Mouse (Mus musculus) cerebellum, adult 11 months (tissue): ENCODE data around the gene Gm28038.
A peak's percentile ranks its signal among the peaks of the same experiment; 100 is the strongest.

Experiments used
- DNase-seq: peaks from one replicate; pipeline ENCODE4 v3.0.0; 2022

The Gm28038 gene

DNA sequence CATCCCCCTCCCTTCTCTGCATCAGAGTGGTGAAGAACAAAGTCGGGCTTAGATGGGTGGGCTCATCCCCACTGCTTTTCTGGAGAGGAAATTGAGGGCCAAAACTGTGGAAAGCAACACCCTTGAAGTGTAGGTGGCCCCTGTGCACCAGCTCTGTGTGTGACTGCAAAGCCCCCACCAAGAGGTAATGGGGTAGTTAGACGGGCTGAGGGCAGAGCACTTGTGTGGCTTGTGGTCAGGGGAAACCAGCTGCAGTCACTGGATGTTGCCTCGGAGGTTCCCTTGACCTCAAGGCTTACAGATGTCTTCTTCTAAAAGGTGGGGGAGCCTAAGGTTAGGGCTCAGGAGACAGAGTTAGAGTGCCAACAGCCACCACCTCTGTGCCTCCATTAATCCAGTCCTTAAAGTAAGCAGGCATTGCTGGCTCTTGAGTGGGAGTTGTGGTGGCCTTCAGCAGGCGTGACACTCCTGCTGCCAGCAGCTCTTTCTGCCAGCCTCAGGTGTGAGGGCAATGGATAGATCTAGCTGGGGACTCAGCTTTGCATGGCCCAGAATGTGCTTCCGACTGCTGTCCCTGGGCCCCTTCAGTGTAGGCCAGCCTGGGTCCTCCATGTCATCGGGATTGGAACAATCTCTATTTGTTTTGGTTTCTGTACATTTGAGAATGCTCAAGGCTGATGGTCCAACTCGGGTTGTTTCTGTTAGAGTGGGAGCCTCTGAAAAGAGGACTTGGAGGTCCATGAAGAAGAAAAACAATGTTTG lies 23.0 kb upstream of the Gm28038 start:
- no peak for DNase-seq

DNA sequence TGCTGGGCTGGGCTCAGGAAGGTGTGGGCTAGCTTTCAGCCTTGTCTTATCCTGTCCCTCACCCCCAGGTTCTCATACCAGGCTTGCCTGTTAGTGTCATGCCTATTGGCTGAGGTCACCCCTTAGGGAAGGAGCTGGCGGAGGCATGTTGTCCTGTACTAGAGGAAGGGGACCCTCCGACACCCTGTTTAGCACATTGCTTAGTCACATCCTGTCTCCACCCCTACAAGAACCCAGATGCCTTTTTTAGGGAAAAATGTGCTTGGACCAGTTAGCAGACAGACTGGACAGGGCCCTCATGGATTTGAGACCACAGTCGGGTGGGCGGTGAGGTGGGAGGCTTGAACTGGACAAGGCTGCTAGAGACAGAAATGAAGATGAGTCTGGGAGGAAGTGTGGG lies 22.2 kb upstream of the Gm28038 start:
- DNase-seq, result no peak

DNA sequence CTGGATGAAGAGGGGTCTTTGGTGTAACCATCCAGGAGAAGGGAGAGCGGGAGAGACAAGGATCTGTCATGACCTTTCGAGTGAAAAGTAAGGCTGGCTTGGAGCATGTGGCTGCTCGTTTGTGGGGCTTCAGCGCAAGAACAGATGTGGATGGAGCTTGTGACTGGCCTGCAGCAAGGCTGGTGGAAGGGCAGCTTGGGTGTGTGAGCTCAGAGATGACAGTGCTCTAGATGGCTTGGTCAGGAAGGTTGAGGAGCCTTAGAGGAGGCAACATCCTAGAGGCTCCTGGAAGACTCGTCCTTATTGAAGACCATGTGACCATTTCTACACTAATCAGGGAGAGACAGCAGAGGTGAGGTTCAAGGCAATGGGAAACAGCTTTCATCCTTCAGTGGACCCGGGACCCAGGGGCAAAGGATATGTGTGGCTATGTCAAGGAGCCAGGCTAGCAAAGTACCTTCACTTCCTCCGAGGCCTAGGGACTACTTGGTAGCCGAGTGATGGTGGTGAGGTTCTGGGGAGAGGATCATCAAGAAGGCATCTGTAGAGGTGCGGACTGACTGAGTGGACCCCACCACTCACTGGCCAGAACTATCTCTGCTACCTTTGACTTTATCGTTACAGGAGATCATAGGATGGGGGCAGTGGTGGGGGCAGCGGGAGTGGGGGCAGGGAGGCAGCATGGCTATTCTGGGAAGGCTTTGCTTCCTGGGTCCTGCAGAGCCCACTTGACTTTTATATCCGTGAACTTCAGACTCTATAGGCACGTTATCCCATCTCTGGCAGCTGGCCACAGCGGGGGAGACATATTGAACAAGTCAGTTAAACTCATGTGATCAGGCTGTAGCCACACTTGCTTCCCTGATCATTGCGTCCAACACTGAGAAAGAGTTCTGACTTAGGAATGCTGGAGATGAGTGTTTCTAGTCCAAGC lies 21.4 kb upstream of the Gm28038 start:
- no peak for DNase-seq

DNA sequence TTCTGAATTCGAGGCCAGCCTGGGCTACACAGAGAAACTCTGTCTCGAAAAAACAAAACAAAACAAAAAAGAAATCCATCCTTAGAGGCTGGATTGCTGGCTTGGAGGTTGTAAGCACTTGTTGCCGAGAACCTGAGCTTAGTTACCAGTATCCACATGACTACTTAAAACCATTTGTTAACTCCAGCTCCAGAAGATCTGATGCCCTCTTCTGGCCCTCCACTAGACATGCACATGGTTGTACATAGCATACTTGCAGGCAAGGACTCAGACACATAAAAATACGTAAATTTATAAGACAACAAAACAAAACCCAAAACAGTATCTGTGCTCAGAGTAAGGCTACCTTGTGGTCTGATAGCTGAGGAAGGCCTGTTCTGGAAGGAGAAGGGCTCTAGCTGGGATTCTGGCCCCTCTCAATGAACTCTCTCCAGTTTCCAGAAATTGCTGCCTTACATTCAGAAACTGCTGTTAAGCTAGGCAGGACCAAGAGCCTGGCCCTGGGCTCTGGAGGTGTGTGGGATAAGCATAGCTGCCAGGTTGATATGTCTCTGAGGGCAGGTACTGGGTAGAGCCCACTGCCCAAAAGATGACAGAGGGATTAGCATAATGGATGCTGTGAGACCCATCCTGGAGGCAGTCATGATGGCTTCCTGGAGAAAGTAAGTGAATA lies 19.6 kb upstream of the Gm28038 start:
- DNase-seq, result no peak

DNA sequence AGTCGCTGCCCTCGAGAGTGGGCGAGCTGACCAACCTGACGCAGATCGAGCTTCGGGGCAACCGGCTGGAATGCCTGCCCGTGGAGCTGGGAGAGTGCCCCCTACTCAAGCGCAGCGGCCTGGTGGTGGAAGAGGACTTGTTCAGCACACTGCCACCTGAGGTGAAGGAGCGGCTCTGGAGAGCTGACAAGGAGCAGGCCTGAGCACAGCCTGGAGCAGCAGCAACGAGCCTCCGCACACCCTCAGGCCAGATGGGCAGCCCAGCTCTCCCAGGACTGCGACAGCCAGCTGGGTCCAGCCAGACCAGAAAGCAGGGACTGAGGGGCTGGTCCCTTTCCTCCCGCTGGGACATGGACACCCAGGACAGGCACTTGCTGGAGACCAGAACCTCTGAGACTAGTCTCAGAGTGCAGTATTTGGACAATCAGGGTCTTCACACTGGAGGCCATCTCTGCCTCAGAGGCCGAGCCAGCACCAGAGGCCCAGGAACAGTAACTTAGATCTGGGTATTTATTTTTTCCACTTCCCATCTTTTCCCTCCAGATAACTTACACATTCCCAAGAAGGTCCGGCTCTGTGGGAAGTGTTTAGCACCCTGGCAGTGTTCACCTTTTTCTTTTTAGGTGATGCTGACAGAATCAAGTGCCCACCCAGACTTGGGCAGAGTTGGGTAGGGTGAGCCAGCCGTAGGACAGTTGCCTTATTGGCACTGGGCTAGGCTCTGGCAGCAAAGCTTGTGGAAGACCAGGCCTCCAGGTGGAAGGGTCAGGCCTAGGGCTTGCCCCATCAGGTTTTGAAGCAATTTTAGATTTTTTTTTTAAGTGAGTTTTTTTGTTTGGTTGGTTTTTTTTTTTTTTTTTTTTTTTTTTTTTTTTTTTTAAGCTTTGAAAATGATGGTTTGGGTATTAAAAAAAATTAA lies 18.7 kb upstream of the Gm28038 start:
- peak; percentile 16 for DNase-seq

DNA sequence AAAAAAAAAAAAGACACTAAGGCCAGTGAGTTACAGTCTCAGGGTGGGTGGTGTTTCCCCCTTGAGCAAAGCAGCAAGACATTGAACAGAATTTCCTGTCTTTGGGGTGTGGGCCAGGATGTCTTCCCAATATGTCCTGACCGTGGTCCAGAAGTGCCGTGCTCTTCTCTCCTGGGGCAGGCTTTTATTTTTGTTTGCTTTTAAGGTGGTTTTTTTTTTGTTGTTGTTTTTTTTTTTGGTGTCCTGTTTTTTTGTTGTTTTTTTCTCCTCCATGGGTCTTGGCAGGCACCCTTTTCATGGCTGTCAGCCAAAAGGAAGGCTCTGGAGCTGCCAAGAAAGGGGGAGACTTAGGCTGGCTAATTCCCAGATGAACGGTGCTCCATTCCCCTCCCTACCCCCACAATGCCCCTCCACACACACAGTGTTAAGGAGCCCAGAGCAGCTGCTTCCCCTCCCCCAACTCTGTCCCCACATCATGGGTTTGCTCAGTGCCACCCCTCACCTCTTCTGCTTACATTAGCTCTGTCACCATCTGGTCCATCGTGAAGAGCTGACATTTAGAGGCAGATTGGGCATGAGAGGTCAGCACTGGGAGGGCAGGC lies 17.9 kb upstream of the Gm28038 start:
- DNase-seq, result peak; percentile 74

DNA sequence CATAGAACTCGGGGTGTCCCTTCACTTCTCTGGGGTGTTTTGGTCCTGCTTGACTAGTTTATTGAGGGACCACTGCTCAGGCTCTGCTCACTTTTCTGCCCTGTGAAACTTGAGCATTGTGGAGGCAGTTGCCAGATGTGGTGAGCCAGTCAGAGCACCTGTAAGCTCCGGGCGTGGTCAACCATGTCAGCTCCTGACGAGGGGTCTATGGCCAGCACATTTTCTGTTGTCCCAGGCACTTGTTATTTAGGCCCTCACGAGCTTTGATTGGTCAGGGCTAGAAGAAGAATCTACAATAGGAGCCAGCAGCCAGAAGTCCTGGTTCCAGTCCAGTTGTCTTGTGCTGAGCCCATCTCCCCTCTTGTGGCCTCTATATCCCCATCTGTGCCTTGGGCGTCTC lies 17.0 kb upstream of the Gm28038 start:
- DNase-seq, result no peak

DNA sequence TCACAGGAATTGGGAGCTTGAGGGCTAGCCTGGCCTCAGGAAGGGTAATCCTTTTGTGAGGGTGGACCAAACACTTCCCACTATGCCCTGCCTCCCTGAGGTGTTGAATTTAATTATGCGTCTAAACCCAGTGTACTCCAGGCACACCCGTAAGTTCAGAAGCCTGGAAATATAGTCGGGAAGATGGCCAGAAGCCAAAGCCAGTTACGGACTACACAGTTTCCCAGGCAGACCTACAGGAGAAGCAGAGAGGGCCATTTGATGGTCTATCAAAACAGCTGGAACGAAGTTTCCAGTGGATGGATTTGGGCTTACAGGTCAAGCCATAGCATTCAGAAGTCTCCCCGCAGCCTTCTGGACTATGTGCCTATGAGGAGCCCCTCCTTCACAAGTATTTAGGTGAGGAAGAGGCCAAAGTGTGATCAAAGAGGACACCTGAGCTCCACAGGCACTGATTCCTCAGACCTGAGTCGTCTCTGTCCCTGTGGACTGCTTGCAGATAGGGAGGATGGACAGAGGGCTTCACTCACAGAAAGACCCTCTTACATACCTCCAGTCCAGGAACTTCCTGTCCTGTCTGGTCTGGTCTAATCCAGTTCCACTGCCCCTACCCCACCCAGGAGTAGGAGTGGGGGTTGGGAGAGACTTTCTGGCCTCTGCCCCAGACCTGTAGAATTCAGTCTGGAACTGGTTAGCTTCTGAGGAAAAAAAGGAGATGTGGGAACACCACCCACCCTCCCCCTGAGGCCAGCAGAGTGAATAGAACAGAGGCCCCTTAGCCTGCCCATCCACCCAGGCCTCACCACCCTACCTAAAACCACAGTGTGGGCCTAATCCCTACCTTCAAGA lies 15.9 kb upstream of the Gm28038 start:
- DNase-seq, result no peak

DNA sequence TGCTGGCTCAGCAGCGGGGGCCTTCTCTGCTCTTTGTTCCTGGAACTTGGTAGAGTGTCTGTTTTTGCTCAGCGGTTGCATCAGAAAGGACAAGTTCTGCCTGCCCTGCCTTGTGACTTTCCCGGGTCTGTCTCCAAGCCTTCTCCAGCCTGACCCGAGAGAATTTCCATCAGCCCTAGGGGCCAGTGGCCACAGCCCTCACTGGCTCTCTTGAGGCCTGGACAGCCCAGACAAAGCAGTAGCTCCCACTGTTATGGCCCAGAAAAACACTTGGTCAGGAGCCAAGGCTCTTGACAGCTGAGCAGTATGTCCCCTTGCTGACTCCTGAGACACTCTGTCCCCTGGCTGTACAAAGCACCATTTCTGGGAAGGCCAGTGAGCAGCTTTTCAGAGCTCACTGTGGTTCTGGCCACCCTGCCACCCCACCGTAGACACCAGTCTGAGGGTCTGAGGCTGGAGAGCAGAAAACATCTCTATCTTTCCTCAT lies 15.0 kb upstream of the Gm28038 start, which contains the start of gene Phyhd1:
Gene Phyhd1 (plus strand): TSS at position 437 of the 487 bp plus-strand sequence.
- DNase-seq, result peak; percentile 61

DNA sequence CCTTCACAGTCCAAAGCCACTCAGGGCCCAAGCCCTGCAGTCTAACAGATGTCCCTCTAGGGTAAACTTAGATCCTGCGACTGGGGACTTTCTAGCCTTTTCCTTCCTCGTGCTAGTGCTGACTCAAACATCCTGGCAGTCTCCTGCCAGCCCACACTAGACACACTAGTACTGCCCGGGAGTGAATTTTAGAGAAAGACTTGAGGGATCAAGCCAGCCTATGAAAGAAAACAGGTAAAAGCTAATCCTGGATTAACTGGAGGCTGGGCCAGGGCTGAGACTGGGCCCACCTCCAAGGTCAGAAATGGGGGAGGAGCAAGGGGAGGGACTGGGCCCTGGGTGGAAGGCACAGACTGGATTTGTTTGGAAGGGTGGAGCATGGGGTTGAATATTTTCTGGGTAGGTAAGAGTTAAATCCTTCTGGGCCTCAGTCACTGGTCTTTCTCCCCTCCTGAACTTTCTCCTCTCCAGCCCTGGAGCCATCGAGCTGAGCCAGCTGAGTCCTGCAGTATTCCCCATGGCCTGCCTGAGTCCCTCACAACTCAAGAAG lies 14.4 kb upstream of the Gm28038 start:
- no peak for DNase-seq

DNA sequence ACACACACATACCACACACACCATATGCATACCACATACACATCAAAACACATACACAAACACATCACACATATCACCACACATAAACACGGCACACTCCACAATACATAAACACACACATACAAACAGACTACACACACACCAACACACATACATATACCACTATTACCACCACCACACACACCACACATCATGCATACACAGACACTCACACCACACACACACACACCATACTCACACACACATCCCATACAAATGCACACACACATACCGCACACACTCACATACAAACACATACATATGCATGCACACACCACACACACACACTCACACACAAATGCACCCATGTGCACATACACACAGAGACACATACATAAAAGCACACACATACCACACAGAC lies 13.4 kb upstream of the Gm28038 start:
- no peak for DNase-seq

DNA sequence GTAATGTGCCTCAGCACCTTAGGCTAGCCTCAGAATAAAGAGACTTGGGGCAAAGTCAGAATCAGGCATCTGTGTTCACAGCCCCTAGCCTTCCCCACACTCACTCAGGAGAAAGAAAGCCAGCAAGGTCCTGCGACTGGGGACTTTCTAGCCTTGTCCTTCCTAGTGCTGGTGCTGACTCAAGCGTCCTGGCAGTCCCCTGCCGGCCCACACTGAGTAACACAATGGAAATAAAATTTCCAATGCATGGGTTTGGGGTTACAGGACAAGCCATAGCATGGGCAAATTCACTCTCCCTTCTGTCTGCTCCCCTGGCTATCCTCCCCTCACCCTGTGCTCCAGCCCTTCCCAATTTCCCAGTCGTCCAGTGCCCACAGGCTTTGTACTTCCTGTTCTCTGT lies 12.5 kb upstream of the Gm28038 start:
- no peak for DNase-seq

DNA sequence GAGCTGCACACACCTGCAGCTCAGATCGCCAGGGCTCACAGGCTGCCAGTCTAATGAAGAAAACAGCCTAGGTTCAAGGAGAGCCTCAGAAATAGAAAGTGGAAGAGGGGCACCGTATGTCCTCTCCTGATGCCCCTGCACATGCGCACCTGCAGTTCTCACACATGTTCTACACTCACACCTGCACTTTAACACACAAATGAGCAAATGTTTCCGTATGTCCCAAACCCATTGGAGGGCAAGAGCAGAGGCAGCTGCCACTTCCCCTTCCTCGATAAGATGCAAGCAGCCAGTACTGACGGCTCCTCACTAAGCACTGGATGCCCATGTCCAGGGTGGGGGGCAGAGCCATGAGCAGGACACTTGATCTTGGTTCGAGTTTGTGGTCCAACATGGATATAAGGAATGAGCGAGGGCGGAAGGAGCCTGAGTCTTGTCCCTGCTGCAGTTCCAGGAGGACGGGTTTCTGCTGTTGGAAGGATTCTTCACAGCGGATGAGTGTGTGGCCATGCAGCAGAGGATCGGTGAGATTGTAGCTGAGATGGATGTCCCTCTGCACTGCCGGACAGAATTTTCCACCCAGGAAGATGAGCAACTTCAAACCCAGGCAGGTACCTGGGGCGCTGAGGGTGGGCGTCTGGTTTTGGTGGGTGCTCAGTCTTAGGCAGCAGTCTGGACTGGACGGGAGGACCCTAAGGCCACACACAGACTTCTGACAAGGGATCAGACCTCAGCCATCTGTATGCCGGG lies 11.4 kb upstream of the Gm28038 start:
- DNase-seq, result no peak

DNA sequence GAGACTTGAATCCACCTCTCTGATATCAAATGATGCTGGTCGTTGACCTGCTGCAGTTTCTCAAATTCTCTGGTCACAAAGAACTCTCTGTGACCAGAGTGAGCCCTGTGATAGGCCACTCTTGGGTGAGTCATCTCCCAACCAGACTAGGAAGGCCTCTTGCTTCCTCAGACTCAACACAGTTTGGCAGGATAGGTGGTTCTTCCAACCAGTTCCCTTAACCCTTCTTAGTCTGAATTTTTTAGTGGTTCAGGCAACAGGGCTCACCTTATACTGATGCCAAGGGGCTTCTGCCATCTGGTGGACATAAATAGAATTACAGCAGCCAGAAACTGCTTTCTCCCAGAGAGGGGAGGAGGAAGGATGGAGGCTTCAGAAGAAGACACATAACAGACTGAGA lies 10.7 kb upstream of the Gm28038 start:
- DNase-seq, result peak; percentile 71

DNA sequence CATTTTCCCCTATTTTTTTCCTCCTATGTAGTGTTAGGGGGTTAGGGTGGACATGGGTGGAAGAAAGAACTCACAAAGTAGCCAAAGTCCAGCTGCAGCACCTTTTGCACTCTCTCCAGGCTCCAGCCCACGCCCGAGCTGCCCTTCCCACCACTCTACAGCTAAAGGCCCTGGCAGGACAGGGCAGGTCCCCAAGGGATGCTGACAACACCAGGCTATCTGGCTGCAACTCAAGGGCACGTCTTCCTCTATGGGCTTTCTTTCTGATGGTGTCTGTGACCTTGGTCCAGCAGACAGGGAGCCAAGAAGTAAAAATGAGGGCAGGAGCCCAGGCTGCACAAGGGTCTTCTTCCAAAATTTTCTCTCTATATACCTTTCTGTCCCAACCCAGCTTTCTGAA lies 808 bp downstream of the Gm28038 start:
- DNase-seq, result no peak

DNA sequence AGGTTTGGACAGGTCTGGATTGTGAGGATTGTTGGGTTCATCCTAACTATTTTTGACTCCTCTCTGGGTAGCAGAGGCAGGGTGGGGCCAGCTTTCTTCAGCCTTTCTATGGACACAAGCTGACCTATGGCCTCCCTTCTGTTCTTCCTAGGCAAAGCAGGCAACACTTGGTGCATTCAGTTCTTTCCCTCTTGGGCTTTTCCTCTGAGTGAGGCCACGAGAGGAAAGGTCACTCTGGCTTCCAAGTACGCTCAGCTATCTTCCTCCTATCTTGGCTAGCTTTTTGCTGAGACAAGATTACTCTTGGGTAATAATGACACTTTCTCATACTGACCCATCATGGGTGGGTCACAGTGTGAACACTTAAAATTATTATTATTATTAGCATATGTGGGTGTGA lies 2.4 kb downstream of the Gm28038 start:
- no peak for DNase-seq

DNA sequence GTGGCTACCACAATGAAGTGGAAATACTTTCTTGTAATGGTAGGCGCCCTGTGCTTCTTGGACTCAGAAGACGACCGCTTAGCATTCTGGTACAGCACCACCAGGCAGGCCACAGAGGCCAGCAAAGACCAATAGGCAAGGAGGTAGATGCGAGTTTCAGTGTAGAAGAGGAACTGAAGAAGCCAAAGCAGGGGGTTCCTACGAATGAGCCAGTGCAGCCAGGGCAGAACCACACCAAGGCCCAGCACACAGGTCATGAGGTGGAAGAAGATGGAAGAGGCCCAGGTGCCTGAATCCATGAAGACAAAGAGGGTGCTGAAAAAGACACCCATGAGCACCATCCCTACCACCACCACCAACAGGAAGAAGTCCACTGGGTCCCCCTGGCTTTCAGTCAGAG lies 4.2 kb downstream of the Gm28038 start:
- no peak for DNase-seq

DNA sequence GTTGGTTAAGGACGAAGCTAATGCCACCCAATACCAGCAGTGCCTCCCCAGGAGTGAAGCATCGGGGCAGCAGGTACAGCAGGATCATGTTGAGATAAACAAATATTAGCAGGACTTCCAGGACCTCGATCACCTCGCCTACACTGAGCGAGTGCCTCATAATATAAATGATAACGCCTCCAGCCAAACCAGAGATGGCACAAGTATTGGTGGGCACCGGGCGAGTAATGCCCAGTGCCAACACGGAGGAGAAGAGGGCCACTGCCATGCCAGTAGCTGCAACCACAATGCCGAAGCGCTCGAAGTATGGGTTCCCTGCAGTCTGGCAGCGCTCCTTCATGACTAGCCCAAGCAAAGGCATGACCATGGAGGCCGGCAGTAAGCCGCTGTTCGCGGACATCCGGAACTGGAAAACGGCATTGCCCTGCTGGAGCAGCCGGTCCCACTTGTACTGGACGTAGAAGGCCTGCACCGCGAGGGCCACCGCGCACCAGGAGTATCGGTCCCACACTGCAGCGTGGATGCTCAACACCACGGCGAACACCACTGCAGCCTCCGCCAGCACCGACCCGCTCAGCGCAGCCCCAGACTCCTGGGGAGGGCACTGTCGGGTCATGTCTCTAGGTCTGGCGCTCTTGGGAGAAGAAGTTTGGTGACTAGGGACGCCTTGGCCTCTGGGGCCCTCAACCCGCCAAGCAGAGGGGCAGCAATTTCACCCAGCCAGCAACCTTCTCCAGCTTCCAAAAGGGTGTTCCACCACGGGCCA lies 4.8 kb downstream of the Gm28038 start:
- no peak for DNase-seq
